Mouse (Mus musculus): ENCODE results near the gene Mapk1ip1l. TPM values are rescaled to one million over a fixed set of nuclear protein-coding genes. Genes with fewer than 3 reads are reported as not detected.

Gene Mapk1ip1l
- total RNA-seq (2012; rRNA removed) = 57.1 and 89.1 TPM in 2 replicates

GRCm38 (mm10) chr14:47297785-47298407, at the start of gene Mapk1ip1l:
TSS of gene Mapk1ip1l (plus strand) at chr14:47298266.
- H3K36me3 ChIP-seq (ENCODE audit: control insufficient read depth, insufficient read depth, low read length, poor library complexity, severe bottlenecking) = peaks cover 1% of the 10 kb centered on the region; the same call in 1 of the 2 replicates
- peak; percentile 70 for DNase-seq (ENCODE audit: low read depth, low spot score)
- H3K9me3 ChIP-seq (ENCODE audit: control insufficient read depth, insufficient read depth, low read depth, low read length) = no peaks in the 10 kb centered on the region
- peak within 1 kb of the TSS; percentile 95 to 99 for H3K4me3 ChIP-seq (ENCODE audit: insufficient read depth in 1 of 2, low read depth in 1 of 2, low read length in 2 of 2, poor library complexity in 1 of 2, severe bottlenecking in 1 of 2)
- TF ChIP-seq HCFC1 (IDR thresholded peaks at IDR 0.05; ENCODE audit: borderline replicate concordance, insufficient read depth, low read length) (no peak), ZC3H11A (IDR thresholded peaks at IDR 0.05; ENCODE audit: borderline replicate concordance, low read depth, low read length) (no peak), CHD2 (IDR thresholded peaks at IDR 0.05; ENCODE audit: low read depth, low read length) (no peak), MAFK (IDR thresholded peaks at IDR 0.05; ENCODE audit: insufficient read depth, low read depth, low read length) (no peak), ZNF384 (IDR thresholded peaks at IDR 0.05; ENCODE audit: low read depth, low read length) (no peak)
- peak within 1 kb of the TSS; percentile 98 for H3K27ac ChIP-seq (ENCODE audit: insufficient read depth, low read depth, low read length, poor library complexity, severe bottlenecking)
- H3K4me1 ChIP-seq (ENCODE audit: control insufficient read depth in 2 of 2, insufficient read depth in 2 of 2, low read length in 2 of 2, poor library complexity in 1 of 2) = peaks cover 4 to 16% of the 10 kb centered on the region in 2 experiments
- in situ Hi-C loops (cut with MboI; ENCODE audit: low sequenced_read_pairs in 2 of 2, unreplicated experiment in 2 of 2) = no loop called here
- H3K9ac ChIP-seq (ENCODE audit: insufficient read depth, low read depth, low read length, poor library complexity, severe bottlenecking) = peak within 1 kb of the TSS; percentile 99

- no peak for TF ChIP-seq CHD2 (IDR thresholded peaks at IDR 0.05; ENCODE audit: low read depth, low read length)
- in situ Hi-C loops (cut with MboI; ENCODE audit: low sequenced_read_pairs in 2 of 2, unreplicated experiment in 2 of 2) = no loop called here
- no peaks in the 10 kb centered on the region for H3K9me3 ChIP-seq (ENCODE audit: control insufficient read depth, insufficient read depth, low read depth, low read length)
- no peak for DNase-seq (ENCODE audit: low read depth, low spot score)
- H3K9ac ChIP-seq (ENCODE audit: insufficient read depth, low read depth, low read length, poor library complexity, severe bottlenecking) = no peak overlapping the region
- peaks cover 18% of the 10 kb centered on the region for H3K36me3 ChIP-seq (ENCODE audit: control insufficient read depth, insufficient read depth, low read length, poor library complexity, severe bottlenecking)
- no peak overlapping the region for H3K27ac ChIP-seq (ENCODE audit: insufficient read depth, low read depth, low read length, poor library complexity, severe bottlenecking)
- no peaks in the 10 kb centered on the region; a peak in 1 of 4 replicates for H3K4me1 ChIP-seq (ENCODE audit: control insufficient read depth in 2 of 2, insufficient read depth in 2 of 2, low read length in 2 of 2, poor library complexity in 1 of 2)
- no peak overlapping the region for H3K4me3 ChIP-seq (ENCODE audit: insufficient read depth in 1 of 2, low read depth in 1 of 2, low read length in 2 of 2, poor library complexity in 1 of 2, severe bottlenecking in 1 of 2)
Observed at GRCm38 (mm10) chr14:47249839-47250238, 48.2 kb upstream of the Mapk1ip1l start.

- in situ Hi-C loops (cut with MboI; ENCODE audit: low sequenced_read_pairs in 2 of 2, unreplicated experiment in 2 of 2) = no loop called here
- H3K27ac ChIP-seq (ENCODE audit: insufficient read depth, low read depth, low read length, poor library complexity, severe bottlenecking) = no peak overlapping the region
- H3K9me3 ChIP-seq (ENCODE audit: control insufficient read depth, insufficient read depth, low read depth, low read length) = no peaks in the 10 kb centered on the region
- H3K36me3 ChIP-seq (ENCODE audit: control insufficient read depth, insufficient read depth, low read length, poor library complexity, severe bottlenecking) = peaks cover 11% of the 10 kb centered on the region
- DNase-seq (ENCODE audit: low read depth, low spot score) = no peak
- no peaks in the 10 kb centered on the region for H3K4me1 ChIP-seq (ENCODE audit: control insufficient read depth in 2 of 2, insufficient read depth in 2 of 2, low read length in 2 of 2, poor library complexity in 1 of 2)
- no peak overlapping the region for H3K9ac ChIP-seq (ENCODE audit: insufficient read depth, low read depth, low read length, poor library complexity, severe bottlenecking)
- TF ChIP-seq CHD2 (IDR thresholded peaks at IDR 0.05; ENCODE audit: low read depth, low read length) = no peak
- TF ChIP-seq HCFC1 (IDR thresholded peaks at IDR 0.05; ENCODE audit: borderline replicate concordance, insufficient read depth, low read length) = no peak
- no peak for TF ChIP-seq ZNF384 (IDR thresholded peaks at IDR 0.05; ENCODE audit: low read depth, low read length)
- TF ChIP-seq ZC3H11A (IDR thresholded peaks at IDR 0.05; ENCODE audit: borderline replicate concordance, low read depth, low read length) = no peak
- no peak for TF ChIP-seq MAFK (IDR thresholded peaks at IDR 0.05; ENCODE audit: insufficient read depth, low read depth, low read length)
- no peak overlapping the region for H3K4me3 ChIP-seq (ENCODE audit: insufficient read depth in 1 of 2, low read depth in 1 of 2, low read length in 2 of 2, poor library complexity in 1 of 2, severe bottlenecking in 1 of 2)
Observed at GRCm38 (mm10) chr14:47264866-47265265, 33.2 kb upstream of the Mapk1ip1l start.

GRCm38 (mm10) chr14:47265829-47266228, 32.2 kb upstream of the Mapk1ip1l start:
- Histone ChIP-seq H3K4me3 (ENCODE audit: insufficient read depth in 1 of 2, low read depth in 1 of 2, low read length in 2 of 2, poor library complexity in 1 of 2, severe bottlenecking in 1 of 2) (no peak overlapping the region), H3K4me1 (ENCODE audit: control insufficient read depth in 2 of 2, insufficient read depth in 2 of 2, low read length in 2 of 2, poor library complexity in 1 of 2) (no peaks in the 10 kb centered on the region), H3K27ac (ENCODE audit: insufficient read depth, low read depth, low read length, poor library complexity, severe bottlenecking) (no peak overlapping the region), H3K9me3 (ENCODE audit: control insufficient read depth, insufficient read depth, low read depth, low read length) (no peaks in the 10 kb centered on the region), H3K9ac (ENCODE audit: insufficient read depth, low read depth, low read length, poor library complexity, severe bottlenecking) (no peak overlapping the region), H3K36me3 (ENCODE audit: control insufficient read depth, insufficient read depth, low read length, poor library complexity, severe bottlenecking) (peaks cover 11% of the 10 kb centered on the region)
- no peak for DNase-seq (ENCODE audit: low read depth, low spot score)
- in situ Hi-C loops (cut with MboI; ENCODE audit: low sequenced_read_pairs in 2 of 2, unreplicated experiment in 2 of 2) = no loop called here
- no peak for TF ChIP-seq CHD2 (IDR thresholded peaks at IDR 0.05; ENCODE audit: low read depth, low read length)
- TF ChIP-seq ZC3H11A (IDR thresholded peaks at IDR 0.05; ENCODE audit: borderline replicate concordance, low read depth, low read length) = no peak
- no peak for TF ChIP-seq MAFK (IDR thresholded peaks at IDR 0.05; ENCODE audit: insufficient read depth, low read depth, low read length)
- TF ChIP-seq HCFC1 (IDR thresholded peaks at IDR 0.05; ENCODE audit: borderline replicate concordance, insufficient read depth, low read length) = no peak
- no peak for TF ChIP-seq ZNF384 (IDR thresholded peaks at IDR 0.05; ENCODE audit: low read depth, low read length)

- H3K9ac ChIP-seq (ENCODE audit: insufficient read depth, low read depth, low read length, poor library complexity, severe bottlenecking) = no peak overlapping the region
- in situ Hi-C loops (cut with MboI; ENCODE audit: low sequenced_read_pairs in 2 of 2, unreplicated experiment in 2 of 2) = no loop called here
- H3K36me3 ChIP-seq (ENCODE audit: control insufficient read depth, insufficient read depth, low read length, poor library complexity, severe bottlenecking) = peaks cover 14% of the 10 kb centered on the region
- H3K27ac ChIP-seq (ENCODE audit: insufficient read depth, low read depth, low read length, poor library complexity, severe bottlenecking) = no peak overlapping the region
- no peaks in the 10 kb centered on the region for H3K4me1 ChIP-seq (ENCODE audit: control insufficient read depth in 2 of 2, insufficient read depth in 2 of 2, low read length in 2 of 2, poor library complexity in 1 of 2)
- DNase-seq (ENCODE audit: low read depth, low spot score) = no peak
- H3K9me3 ChIP-seq (ENCODE audit: control insufficient read depth, insufficient read depth, low read depth, low read length) = no peaks in the 10 kb centered on the region
- TF ChIP-seq HCFC1 (IDR thresholded peaks at IDR 0.05; ENCODE audit: borderline replicate concordance, insufficient read depth, low read length) (no peak), ZC3H11A (IDR thresholded peaks at IDR 0.05; ENCODE audit: borderline replicate concordance, low read depth, low read length) (no peak), ZNF384 (IDR thresholded peaks at IDR 0.05; ENCODE audit: low read depth, low read length) (no peak), MAFK (IDR thresholded peaks at IDR 0.05; ENCODE audit: insufficient read depth, low read depth, low read length) (no peak), CHD2 (IDR thresholded peaks at IDR 0.05; ENCODE audit: low read depth, low read length) (no peak)
- H3K4me3 ChIP-seq (ENCODE audit: insufficient read depth in 1 of 2, low read depth in 1 of 2, low read length in 2 of 2, poor library complexity in 1 of 2, severe bottlenecking in 1 of 2) = no peak overlapping the region
Observed at GRCm38 (mm10) chr14:47269056-47269455, 29.0 kb upstream of the Mapk1ip1l start.
